Mouse (Mus musculus) heart, postnatal 36 days (tissue): ENCODE data around the gene Gm5861. TPM values are rescaled to one million over a fixed set of nuclear protein-coding genes. Genes with fewer than 3 reads are reported as not detected.
"Not testable (repeated sequence)": the region's sequence is repeated elsewhere in the genome, so short reads cannot be mapped to it uniquely, and the experiment has no call there.

ENCODE experiments used
- DNase-seq, 2 experiments: peaks; one replicate each; pipeline ENCODE4 v3.0.0; 2021 to 2022
- intact Hi-C: fragments of 180-260 bp; cut with DNase I; formaldehyde crosslinking; loops from one replicate; pipeline ENCODE4 v1.15.1; 2025
- total RNA-seq, 2 experiments: library from RNA; stranded (reverse); gene quantifications; 2 replicates each; pipeline ENCODE4 v1.2.3; 2021

Gene Gm5861
- not detected for total RNA-seq

- DNase-seq, intact Hi-C loops: not testable (repeated sequence)
Measured at GRCm38 (mm10) chr5:11182772-11183171, at the start of gene Gm5861. Gm5861 (plus strand) TSS chr5:11183072.

GRCm38 (mm10) chr5:11138031-11138430 is 44.8 kb upstream of the Gm5861 start:
- intact Hi-C loops: not testable (repeated sequence)
- peak in 1 of 2 experiments; percentile 0 for DNase-seq

Other genes starting within 250 kb of the Gm5861 start
- not detected for gene Gm8871, start 235.3 kb upstream of the Gm5861 start, total RNA-seq
- gene Gm8857, start 235.3 kb upstream of the Gm5861 start, total RNA-seq: not detected
- gene Gm8879, start 55.4 kb upstream of the Gm5861 start, total RNA-seq: not detected
- gene Gm8890, start 73.0 kb downstream of the Gm5861 start, total RNA-seq: not detected
- not detected for gene Speer1, start 158.4 kb downstream of the Gm5861 start, total RNA-seq
- not detected for gene Gm8897, start 233.3 kb downstream of the Gm5861 start, total RNA-seq